Mouse (Mus musculus): Measurements from ENCODE around the gene Map2k6.

DNA sequence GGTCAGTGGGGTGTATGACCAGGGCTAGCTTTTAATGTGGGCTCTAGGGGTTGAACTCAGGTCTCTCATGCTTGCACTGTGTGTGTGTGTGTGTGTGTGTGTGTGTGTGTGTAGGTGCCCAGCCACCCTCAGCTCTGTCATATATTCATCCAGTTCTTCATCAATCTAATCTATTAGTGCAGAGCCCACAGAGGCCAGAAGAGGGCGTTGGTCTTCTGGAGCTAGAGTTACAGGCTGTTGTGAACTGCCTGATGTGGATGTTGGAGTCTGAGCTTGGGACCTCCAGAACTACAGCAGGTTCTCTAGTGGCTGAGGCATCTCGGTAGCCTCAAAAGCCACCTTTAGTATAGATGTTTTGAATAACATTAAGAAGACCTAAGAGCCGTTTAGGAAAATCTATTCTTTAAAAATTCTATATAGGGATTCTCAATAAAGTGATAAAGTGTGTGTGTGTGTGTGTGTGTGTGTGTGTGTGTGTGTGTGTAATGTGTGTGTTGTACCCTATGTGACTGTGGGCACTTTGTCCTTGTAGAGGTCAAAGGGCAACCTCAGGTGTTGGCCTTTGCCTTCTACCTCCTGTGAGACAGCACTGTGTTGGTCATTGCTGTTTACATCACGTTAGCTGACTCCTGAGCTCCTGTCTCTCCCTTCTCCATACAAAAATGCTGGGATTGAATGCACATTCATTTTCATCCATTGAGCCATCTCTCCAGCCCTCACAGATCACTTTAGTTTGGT is 96.6 kb downstream of the Map2k6 start:
- TF ChIP-seq EP300 (IDR thresholded peaks at IDR 0.05; ENCODE audit: low read depth) (no peak), CTCF (IDR thresholded peaks at IDR 0.05; ENCODE audit: low read depth) (peak; percentile 31)

Measured in liver, postnatal 0 days (tissue).